Mouse (Mus musculus) urinary bladder, adult 18-20 months (tissue): ENCODE data around the gene Fgfr2.

Experiments
- DNase-seq, 2 experiments: peaks; one replicate each; pipeline ENCODE4 v3.0.0; 2022; ENCODE audit warnings: low spot score in 2 of 2, mixed read lengths in 2 of 2

Fgfr2 gene

DNA sequence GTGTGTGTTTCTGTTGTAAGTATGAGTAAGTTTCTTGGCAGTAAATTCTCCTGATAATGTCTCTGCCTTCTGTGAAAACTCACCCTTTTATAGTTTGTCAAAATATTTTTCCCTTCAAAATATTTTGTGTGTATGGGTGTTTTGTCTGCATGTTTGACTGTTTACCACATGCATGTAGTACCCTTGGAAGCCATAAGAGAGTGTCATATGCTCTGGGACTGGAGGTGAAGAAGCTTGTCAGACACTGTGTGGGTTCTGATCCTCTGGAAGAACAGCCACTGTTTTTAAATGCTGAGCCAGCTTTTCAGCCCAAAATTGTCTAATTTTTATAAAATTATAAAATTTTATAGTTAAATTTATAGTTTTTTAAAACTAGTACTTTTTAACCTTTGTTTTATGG is 188.4 kb downstream of the Fgfr2 start:
- no peak for DNase-seq

GRCm38 (mm10) chr7:132933331-132933730 is 189.8 kb downstream of the Fgfr2 start:
- DNase-seq: no peak

- peak; percentile 14 to 53 for DNase-seq
These were observed 191.4 kb downstream of the Fgfr2 start for GRCm38 (mm10) chr7:132931560-132932351.

GRCm38 (mm10) chr7:132930850-132931559 is 192.1 kb downstream of the Fgfr2 start, which contains the start of gene Zranb1:
Gene Zranb1, plus strand, starts transcription at chr7:132931142.
- peak; percentile 95 to 97 for DNase-seq

DNA sequence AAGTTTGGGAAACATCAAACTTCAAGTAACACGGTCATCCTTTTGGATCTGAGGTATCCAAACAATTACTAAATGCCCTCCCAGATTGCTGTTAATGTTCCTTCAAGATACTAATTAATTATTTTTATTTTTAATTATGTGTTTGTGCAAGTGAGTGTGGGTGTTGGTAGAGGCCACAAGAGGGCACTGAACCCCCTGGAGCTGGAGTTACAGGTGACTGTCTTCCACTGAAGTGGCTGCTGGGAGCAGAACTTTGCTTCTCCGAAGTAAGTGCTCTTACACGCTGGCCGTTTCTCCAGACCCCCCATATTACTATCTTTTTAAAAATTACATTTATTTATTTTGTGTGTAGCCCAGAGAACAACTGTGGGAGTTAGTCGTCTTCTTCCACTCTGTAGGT is 193.1 kb downstream of the Fgfr2 start:
- no peak for DNase-seq

DNA sequence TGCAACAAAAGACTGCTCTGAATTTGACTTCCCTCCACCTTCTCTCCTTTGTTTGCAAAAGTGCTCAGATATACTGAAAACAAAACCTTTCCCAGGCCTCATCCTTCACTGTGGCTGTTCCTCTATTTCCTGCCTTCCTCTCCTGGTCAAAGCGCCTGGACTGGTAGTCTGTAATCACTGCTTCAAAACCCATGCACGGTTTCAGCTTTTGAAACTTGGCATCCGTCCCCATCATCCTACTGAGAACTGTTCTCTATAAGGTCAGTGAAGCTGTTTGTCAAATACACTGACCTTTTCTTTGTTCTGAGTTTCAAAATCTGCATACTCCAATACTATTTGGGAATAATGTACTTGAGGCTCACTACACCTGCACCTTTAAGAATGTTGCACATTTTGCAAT is 195.9 kb downstream of the Fgfr2 start:
- no peak for DNase-seq

- DNase-seq: no peak
These were observed 197.9 kb downstream of the Fgfr2 start for GRCm38 (mm10) chr7:132925227-132925626.

DNA sequence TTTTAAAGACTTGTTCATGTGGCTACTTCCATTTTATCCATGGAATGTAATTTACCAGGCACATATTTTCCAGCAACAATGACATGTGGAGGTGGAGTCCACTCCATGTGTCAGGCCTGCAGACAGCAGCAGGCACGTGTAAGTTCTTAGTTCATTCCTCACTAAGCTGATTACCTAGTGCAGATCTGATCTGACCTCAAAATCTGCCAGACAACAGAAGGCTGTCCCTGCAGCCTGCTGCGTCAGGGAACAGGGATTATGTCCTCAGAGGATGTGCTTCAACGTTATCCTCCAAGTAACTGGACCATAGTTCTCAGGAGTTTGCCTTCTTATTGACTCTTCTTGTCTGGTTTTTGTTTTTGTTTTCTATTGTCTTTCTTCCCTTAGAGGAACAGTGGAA is 201.2 kb downstream of the Fgfr2 start:
- no peak for DNase-seq

- no peak for DNase-seq
These were observed 219.4 kb downstream of the Fgfr2 start for GRCm38 (mm10) chr7:132903796-132904195.

- no peak for DNase-seq
These were observed 222.2 kb downstream of the Fgfr2 start for GRCm38 (mm10) chr7:132900826-132901531.

- no peak for DNase-seq
These were observed 224.9 kb downstream of the Fgfr2 start for GRCm38 (mm10) chr7:132898234-132898633.

DNA sequence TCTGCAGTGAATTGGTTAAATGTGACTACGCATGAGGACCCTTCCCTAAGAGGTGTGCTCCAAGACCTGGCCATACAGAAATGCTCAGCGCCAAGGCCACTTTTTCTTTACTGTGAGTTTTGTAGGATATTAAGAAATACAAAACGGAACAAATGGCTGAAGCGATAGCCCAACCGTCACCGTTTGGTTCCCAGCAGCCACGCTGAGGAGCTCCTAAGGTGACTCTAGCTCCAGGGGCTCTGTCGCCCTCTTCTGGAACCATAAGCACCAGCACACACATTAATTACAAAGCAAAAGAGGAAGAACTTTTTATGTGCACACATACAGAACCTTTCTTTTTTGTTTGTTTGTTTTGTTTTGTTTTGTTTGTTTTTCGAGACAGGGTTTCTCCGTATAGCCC is 225.9 kb downstream of the Fgfr2 start:
- DNase-seq: no peak

GRCm38 (mm10) chr7:132896206-132896815 is 226.8 kb downstream of the Fgfr2 start:
- no peak for DNase-seq

GRCm38 (mm10) chr7:132894841-132895555 is 228.2 kb downstream of the Fgfr2 start:
- no peak for DNase-seq

- no peak for DNase-seq
These were observed 229.8 kb downstream of the Fgfr2 start for GRCm38 (mm10) chr7:132893336-132893735.

- DNase-seq: no peak
These were observed 230.3 kb downstream of the Fgfr2 start for GRCm38 (mm10) chr7:132892806-132893205.

DNA sequence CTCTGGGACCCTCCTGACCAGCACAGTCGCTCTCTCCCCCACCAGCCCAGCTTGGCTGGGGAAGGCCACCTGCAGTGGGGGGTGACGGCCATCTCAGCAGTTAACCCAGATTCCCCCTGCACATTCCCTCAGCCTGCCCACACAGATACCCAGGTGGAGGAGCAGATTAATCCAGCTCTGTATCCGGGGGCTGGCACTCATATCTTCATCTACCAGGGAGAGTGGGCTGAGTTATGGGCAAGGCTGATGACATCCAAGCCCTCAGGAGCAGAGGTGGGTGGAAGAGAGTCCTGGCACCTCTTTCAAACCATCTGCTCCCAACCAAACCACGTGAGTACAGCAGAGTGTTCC is 230.9 kb downstream of the Fgfr2 start:
- DNase-seq: no peak

- DNase-seq: no peak
These were observed 231.4 kb downstream of the Fgfr2 start for GRCm38 (mm10) chr7:132891561-132892310.

DNA sequence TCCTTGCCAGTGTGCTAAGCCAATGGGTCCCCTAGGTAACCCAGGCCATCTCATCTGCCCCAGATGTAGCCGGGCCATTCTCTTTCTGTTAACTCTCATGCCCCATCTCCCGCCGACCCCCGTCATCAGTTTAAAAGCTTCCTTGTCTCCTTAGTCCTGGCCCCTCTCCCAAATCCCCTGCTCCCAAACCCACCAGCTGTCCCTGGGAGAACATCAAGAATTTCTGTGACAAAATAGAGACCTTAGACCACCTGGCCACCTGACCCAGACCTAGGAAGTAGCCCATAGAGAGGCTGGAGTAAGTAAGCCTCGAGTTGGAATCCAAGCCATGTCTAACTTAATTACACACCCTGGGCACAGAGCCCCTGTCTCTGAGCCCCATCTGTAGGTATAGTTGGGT is 232.9 kb downstream of the Fgfr2 start:
- no peak for DNase-seq

DNA sequence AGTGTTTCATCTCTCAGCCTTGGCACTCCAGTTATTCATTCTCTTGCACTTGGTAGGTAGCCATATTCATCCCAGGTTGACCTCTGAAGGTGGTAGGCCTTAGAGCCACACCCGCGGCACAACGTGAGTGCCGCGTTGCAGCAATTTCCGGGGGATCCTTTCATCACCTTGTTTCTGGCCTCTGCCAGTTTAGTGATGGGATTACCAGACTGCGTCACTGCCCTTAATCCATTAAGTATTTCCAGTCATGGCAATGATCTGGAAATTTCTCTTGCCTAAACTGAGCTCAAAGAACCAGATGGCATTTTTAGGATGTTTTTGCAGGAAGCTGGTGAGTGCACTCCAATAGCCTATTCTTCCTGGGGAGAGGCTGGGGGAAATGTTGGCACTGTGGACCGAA is 233.5 kb downstream of the Fgfr2 start:
- DNase-seq: no peak
